Mouse (Mus musculus): ENCODE measurements around the gene Aff3. TPM values are rescaled to one million over a fixed set of nuclear protein-coding genes. Genes with fewer than 3 reads are reported as not detected.

Gene Aff3
- polyA plus RNA-seq, 1 experiment from 2014 or later: 0.67 TPM

DNA sequence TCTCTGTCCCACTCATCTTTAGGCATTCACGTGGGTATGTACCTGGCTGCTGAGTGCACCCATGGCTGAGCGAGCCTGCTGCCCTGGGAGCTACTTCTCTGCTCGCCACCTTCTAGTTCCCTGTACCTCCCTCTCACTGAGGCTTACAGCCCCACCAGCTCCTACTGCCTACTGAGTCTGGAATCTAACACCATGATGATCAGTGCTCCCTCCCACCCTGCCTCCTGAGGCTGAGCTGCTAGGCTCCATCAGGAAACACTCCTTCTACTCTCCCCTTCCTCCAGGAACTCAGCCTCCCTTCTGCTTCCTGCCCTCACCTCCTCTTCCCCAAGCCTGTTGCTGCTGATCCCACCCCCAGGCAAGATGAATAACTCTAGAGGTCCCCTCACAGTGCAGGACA is 215.9 kb downstream of the Aff3 start:
- peak overlapping the region; percentile 91 for H3K27ac ChIP-seq (replicated peaks)
- peak overlapping the region; percentile 28; the same call in 1 of the 2 replicates for H3K9ac ChIP-seq
- no peaks in the 10 kb centered on the region for H3K27me3 ChIP-seq
- ATAC-seq (ENCODE audit: insufficient read depth): no peak
- H3K4me1 ChIP-seq (replicated peaks): peaks cover 54% of the 10 kb centered on the region
- H3K9me3 ChIP-seq (replicated peaks): no peaks in the 10 kb centered on the region
- no peak overlapping the region; the same call in 1 of the 2 replicates for H3K4me2 ChIP-seq
- no peaks in the 10 kb centered on the region for H3K36me3 ChIP-seq (replicated peaks)
- 57% methylated on average over 3 of the region's 3 CpGs for WGBS (ENCODE audit: insufficient replicate concordance)
- H3K4me3 ChIP-seq (replicated peaks): no peak overlapping the region

DNA sequence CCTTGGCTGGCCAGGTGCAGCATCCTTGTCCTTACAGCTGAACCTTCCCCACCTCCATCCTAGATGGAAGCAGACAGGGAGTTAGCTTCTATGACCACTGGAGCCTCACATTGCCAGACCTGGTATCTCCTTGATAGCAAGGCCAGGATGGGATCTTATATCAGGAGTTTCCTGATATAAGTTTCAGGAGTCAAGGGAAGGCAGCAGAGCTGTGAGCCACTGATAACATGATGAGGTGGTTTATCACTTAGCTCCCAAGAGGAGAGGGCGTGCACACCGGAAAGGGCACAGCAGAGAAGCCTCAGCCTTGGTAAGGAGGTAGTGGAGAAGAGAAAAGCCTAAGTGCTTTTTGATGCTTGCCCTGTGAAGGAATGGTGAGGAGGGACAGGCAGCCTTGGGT is 217.2 kb downstream of the Aff3 start:
- peak; percentile 98 for ATAC-seq (ENCODE audit: insufficient read depth)
- 20% methylated on average over 2 of the region's 2 CpGs for WGBS (ENCODE audit: insufficient replicate concordance)
- Histone ChIP-seq H3K9me3 (replicated peaks) (no peaks in the 10 kb centered on the region), H3K36me3 (replicated peaks) (no peaks in the 10 kb centered on the region), H3K4me1 (replicated peaks) (peaks cover 65% of the 10 kb centered on the region), H3K27me3 (no peaks in the 10 kb centered on the region), H3K4me3 (replicated peaks) (peak overlapping the region; percentile 39), H3K4me2 (peak overlapping the region; percentile 72), H3K9ac (peak overlapping the region; percentile 54), H3K27ac (replicated peaks) (peak overlapping the region; percentile 91)

DNA sequence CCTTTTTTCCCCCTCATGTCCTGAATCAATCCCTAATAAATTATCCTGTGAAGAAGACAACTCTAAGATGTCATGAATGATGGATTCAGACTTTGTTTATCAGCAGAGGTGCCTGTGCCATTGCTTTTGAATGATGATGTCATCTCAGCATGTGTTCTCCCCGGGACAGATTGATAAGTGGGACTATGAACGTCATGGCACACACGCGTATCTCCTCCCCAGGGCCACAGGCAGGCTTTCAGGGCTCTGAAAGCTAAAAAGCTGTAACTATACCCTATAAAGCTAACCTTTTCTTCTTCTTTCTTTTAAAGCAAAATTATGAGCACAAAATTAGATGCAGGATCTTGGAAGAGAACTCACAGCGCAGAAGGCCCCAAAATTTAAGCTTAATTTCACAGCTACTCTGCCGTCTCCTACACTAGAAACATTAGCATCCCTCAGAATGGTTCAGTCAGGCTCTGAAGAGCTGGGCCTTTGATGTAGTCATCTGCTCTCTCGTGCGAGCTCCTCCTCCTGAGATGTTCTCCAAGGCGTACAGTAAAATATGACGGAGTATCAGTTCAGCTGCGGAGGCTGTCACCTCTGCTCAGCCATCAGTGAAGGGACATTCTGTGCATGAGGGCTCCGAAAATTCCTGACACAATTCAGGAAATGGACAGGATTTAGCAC is 218.5 kb downstream of the Aff3 start:
- Histone ChIP-seq H3K9me3 (replicated peaks) (no peaks in the 10 kb centered on the region), H3K9ac (no peak overlapping the region), H3K4me2 (peak overlapping the region; percentile 8; the same call in 1 of the 2 replicates), H3K4me3 (replicated peaks) (no peak overlapping the region), H3K36me3 (replicated peaks) (no peaks in the 10 kb centered on the region), H3K4me1 (replicated peaks) (peaks cover 77% of the 10 kb centered on the region), H3K27me3 (no peaks in the 10 kb centered on the region), H3K27ac (replicated peaks) (peak overlapping the region; percentile 91)
- WGBS (ENCODE audit: insufficient replicate concordance): 59% methylated on average over 12 of the region's 12 CpGs
- peak; percentile 47 for ATAC-seq (ENCODE audit: insufficient read depth)

DNA sequence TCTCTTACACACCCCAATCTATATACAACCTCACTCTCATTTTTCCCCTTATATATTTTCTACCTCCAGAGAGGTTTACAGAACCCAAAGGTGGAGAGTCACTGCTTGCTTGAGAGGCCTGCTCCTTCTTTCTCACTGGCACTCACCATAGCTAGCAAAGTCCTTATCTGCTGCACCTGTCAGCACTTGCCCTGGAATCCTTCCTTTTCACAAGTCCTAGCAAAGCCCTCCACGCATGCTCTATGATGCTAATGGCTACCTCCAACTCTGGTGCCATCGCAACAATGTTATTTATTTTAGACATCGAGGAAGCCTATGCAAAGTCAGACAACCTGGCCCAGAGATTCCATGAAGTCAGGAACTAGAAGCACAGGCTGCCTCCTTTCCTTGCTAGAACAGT is 221.9 kb downstream of the Aff3 start:
- Histone ChIP-seq H3K4me3 (replicated peaks) (no peak overlapping the region), H3K9ac (no peak overlapping the region), H3K4me2 (peak overlapping the region; percentile 35), H3K4me1 (replicated peaks) (peaks cover 59% of the 10 kb centered on the region), H3K36me3 (replicated peaks) (no peaks in the 10 kb centered on the region), H3K9me3 (replicated peaks) (no peaks in the 10 kb centered on the region), H3K27ac (replicated peaks) (peak overlapping the region; percentile 15), H3K27me3 (peaks cover 7% of the 10 kb centered on the region)
- no peak; the same call in 1 of the 2 replicates for ATAC-seq (ENCODE audit: insufficient read depth)
- 57% methylated on average over 3 of the region's 3 CpGs for WGBS (ENCODE audit: insufficient replicate concordance)

DNA sequence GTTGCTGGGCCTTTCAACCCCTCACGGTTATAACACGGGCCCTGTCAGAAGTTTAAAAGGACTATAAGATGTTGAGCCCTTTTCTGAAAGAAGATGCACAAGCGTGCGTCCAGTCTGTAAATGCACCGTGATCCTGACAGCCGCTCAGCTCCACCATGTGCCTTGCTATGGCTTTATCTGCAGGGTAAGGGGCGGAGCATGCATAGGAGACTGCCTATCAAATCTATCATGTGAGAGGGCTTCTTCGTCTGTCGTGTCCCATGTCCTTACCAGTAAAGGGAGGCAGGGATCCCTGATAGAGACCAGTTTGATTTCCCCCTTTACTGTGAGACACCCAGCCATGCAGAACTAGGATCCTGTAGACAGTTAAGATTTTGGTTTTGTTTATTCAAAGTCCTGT is 222.3 kb downstream of the Aff3 start:
- peak; percentile 70 for ATAC-seq (ENCODE audit: insufficient read depth)
- 48% methylated on average over 9 of the region's 9 CpGs for WGBS (ENCODE audit: insufficient replicate concordance)
- Histone ChIP-seq H3K27ac (replicated peaks) (peak overlapping the region; percentile 15), H3K4me1 (replicated peaks) (peaks cover 55% of the 10 kb centered on the region), H3K36me3 (replicated peaks) (no peaks in the 10 kb centered on the region), H3K27me3 (peaks cover 9% of the 10 kb centered on the region), H3K9me3 (replicated peaks) (no peaks in the 10 kb centered on the region), H3K4me3 (replicated peaks) (no peak overlapping the region), H3K4me2 (peak overlapping the region; percentile 35), H3K9ac (no peak overlapping the region)

DNA sequence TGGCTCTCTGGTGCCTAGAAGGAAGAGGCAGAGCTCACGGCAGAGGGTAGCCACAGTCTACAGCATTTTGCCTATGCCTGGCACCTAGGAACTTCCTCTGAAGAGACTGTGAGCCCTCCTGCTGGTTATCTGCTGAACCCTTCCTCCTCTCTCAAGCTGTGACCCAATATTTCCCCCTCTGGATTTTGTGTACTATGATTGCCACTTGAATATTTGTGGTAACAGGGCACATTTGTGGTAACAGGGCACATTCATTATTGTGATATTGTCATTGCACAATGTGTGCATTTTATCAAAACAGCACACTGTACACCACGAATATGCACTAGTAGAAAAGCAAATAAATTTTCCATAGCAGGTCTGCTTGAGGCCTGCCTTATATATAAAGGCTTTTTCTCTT is 223.0 kb downstream of the Aff3 start:
- no peak overlapping the region for H3K4me2 ChIP-seq
- H3K4me3 ChIP-seq (replicated peaks): no peak overlapping the region
- peaks cover 48% of the 10 kb centered on the region for H3K4me1 ChIP-seq (replicated peaks)
- H3K9me3 ChIP-seq (replicated peaks): no peaks in the 10 kb centered on the region
- no peaks in the 10 kb centered on the region for H3K36me3 ChIP-seq (replicated peaks)
- peaks cover 9% of the 10 kb centered on the region for H3K27me3 ChIP-seq
- H3K9ac ChIP-seq: no peak overlapping the region
- ATAC-seq (ENCODE audit: insufficient read depth): no peak
- H3K27ac ChIP-seq (replicated peaks): no peak overlapping the region
- WGBS (ENCODE audit: insufficient replicate concordance): 44% methylated on average over 2 of the region's 2 CpGs

DNA sequence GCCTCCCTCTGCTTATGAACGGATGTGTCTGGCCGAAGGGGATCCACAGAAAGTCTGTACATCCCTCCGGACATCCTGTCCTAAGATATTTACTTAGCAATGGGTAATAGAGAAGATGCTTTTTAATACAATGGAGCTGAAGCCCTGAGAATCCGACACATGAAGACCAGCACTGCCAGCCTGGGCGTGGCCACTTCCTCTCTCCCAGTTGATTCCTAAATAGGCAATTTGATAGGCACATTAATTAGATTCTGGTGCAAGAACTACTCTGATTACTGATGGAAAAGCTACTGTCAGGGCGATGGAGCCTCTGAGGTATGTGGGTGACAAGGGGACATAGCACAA is 224.3 kb downstream of the Aff3 start:
- no peaks in the 10 kb centered on the region for H3K9me3 ChIP-seq (replicated peaks)
- 69% methylated on average over 6 of the region's 6 CpGs for WGBS (ENCODE audit: insufficient replicate concordance)
- peaks cover 13% of the 10 kb centered on the region for H3K27me3 ChIP-seq
- H3K4me1 ChIP-seq (replicated peaks): peaks cover 34% of the 10 kb centered on the region
- H3K4me2 ChIP-seq: no peak overlapping the region
- ATAC-seq (ENCODE audit: insufficient read depth): no peak
- H3K9ac ChIP-seq: no peak overlapping the region
- H3K4me3 ChIP-seq (replicated peaks): no peak overlapping the region
- H3K27ac ChIP-seq (replicated peaks): no peak overlapping the region
- no peaks in the 10 kb centered on the region for H3K36me3 ChIP-seq (replicated peaks)

DNA sequence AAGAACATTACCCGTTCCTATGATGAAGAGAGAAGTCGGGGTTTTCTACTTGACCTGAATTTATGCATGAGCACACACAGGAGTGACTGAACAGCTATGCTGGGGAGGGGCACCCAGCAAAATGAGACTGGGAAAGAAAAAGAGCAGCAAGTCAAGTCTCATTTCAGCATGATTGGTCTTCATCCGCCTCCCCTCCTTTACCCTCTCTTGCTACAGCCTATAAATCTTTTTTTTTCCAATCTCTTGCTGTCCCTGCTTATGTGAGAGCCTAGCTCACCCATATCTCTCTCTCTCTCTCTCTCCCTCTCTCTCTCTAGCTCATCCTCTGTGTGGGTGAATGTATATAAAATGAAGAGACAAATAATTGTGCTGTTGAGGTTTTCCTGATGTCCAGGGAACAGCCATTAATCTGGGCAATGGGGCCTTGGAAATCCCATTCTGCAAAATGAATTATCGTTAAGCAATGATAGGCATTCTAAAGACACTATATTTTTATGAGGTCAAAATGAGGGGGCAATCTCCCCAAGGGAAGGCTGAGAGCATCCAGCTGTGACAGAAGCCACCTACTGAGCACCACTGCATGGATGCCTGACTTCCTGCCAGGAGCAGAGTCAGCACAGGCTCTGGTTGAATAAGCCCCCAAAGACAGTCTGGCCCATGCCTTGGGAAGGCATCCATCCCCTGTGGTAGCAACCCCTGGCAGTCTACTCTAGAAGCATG is 224.8 kb downstream of the Aff3 start:
- WGBS (ENCODE audit: insufficient replicate concordance): 69% methylated on average over 4 of the region's 4 CpGs
- ATAC-seq (ENCODE audit: insufficient read depth): no peak

DNA sequence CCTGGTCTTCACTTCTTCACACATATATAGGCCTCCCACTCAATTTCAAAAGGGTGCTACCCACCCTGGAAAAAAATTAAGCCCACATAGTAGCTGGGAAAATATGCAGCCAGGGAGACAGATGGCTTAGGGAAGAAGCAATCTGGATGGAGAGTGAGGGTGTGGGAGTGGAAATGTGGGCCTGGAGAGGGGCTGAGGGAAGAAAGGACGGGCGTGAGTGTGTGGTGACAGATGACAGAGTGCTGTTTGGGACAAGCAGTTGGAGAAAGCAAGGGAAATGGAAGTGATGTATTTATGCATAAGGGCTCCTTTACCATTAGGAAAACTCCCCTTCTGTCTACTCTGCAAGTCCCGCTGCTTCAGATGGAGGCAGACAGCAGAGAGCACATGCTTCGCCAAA is 226.3 kb downstream of the Aff3 start:
- Histone ChIP-seq H3K4me1 (replicated peaks) (peaks cover 26% of the 10 kb centered on the region), H3K4me2 (no peak overlapping the region), H3K27me3 (peaks cover 13% of the 10 kb centered on the region), H3K36me3 (replicated peaks) (no peaks in the 10 kb centered on the region), H3K9me3 (replicated peaks) (no peaks in the 10 kb centered on the region), H3K9ac (no peak overlapping the region), H3K27ac (replicated peaks) (no peak overlapping the region), H3K4me3 (replicated peaks) (no peak overlapping the region)
- no peak for ATAC-seq (ENCODE audit: insufficient read depth)
- 63% methylated on average over 4 of the region's 4 CpGs for WGBS (ENCODE audit: insufficient replicate concordance)

More for the DNA sequence above, 224.8 kb downstream of the Aff3 start:
- H3K36me3 ChIP-seq (replicated peaks): no peaks in the 10 kb centered on the region
- no peak overlapping the region for H3K4me2 ChIP-seq
- no peak overlapping the region for H3K4me3 ChIP-seq (replicated peaks)
- H3K27ac ChIP-seq (replicated peaks): no peak overlapping the region
- H3K4me1 ChIP-seq (replicated peaks): peaks cover 29% of the 10 kb centered on the region
- no peaks in the 10 kb centered on the region for H3K9me3 ChIP-seq (replicated peaks)
- H3K27me3 ChIP-seq: peaks cover 13% of the 10 kb centered on the region
- H3K9ac ChIP-seq: no peak overlapping the region

DNA sequence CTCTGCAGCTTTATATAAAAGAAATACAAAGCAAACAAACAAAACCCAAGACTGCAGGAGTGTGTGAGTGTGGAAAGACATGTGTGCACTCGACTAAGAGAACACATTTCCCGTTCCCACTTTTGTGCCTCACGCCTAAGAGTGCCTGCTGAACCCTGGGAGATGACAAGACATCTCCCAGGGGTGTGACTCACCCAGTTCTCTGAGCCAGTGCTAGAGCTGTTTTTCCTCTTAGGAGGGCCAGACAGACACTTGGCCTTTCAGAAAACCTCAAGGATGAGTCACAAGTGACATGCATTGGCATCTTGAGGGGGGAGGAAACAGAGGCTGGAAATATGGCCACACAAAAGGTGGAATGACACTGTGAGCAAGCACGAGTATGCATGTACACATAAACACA is 227.1 kb downstream of the Aff3 start:
- ATAC-seq (ENCODE audit: insufficient read depth): no peak

DNA sequence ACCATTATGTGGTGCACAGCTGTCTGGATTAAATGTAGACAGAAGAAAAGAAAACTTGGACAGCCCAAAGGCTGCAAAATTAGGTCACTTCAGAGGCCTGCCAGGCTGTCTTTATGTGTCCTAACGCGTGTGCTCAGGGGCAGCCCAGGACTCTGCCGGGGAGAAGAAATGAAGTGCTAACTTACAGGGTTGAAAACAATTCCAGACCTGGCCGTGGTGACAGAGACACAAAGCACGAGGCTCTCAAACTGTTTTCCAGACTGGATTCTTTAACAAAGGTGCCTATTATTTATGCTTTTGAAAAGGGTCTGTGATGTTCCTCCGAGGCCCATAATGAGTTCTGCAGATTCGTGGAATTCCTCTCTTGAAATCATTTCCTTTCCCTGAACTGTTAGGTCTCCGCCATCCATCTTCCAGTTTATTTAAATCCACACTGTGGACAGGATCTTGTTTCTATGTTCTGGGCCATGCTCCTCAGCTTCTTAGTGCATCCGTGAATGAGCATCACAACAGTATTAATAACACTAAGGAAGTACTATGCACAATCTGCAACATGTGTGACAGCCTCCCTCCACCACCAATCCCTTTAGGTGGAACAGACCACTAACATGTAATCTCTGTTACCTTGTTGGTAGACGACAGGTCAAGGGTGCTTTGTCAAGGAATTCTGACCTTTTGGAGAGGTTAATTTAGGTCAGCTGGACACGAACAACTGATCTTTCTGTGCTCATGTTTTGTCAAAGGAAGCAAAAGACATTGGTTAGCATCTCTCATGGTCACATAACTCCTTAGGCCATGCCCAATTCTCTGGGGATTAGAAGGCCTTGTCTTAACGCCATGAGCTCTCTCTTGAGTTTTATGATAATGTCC is 228.0 kb downstream of the Aff3 start:
- no peak for ATAC-seq (ENCODE audit: insufficient read depth)
- H3K4me3 ChIP-seq (replicated peaks): no peak overlapping the region
- H3K36me3 ChIP-seq (replicated peaks): no peaks in the 10 kb centered on the region
- no peak overlapping the region for H3K9ac ChIP-seq
- WGBS (ENCODE audit: insufficient replicate concordance): 60% methylated on average over 12 of the region's 12 CpGs
- peaks cover 9% of the 10 kb centered on the region for H3K4me1 ChIP-seq (replicated peaks)
- H3K27me3 ChIP-seq: peaks cover 13% of the 10 kb centered on the region
- H3K4me2 ChIP-seq: no peak overlapping the region
- no peaks in the 10 kb centered on the region for H3K9me3 ChIP-seq (replicated peaks)
- H3K27ac ChIP-seq (replicated peaks): no peak overlapping the region

More for the DNA sequence above, 227.1 kb downstream of the Aff3 start:
- H3K4me3 ChIP-seq (replicated peaks): no peak overlapping the region
- H3K9me3 ChIP-seq (replicated peaks): no peaks in the 10 kb centered on the region
- 41% methylated on average over 4 of the region's 4 CpGs for WGBS (ENCODE audit: insufficient replicate concordance)
- peaks cover 13% of the 10 kb centered on the region for H3K27me3 ChIP-seq
- no peak overlapping the region for H3K4me2 ChIP-seq
- H3K27ac ChIP-seq (replicated peaks): no peak overlapping the region
- H3K36me3 ChIP-seq (replicated peaks): no peaks in the 10 kb centered on the region
- H3K9ac ChIP-seq: no peak overlapping the region
- H3K4me1 ChIP-seq (replicated peaks): peaks cover 19% of the 10 kb centered on the region

Measured in liver, embryonic 15.5 days (tissue).